13 mouse cellular contexts compared by ENCODE assay signal in the genomic region with DNA sequence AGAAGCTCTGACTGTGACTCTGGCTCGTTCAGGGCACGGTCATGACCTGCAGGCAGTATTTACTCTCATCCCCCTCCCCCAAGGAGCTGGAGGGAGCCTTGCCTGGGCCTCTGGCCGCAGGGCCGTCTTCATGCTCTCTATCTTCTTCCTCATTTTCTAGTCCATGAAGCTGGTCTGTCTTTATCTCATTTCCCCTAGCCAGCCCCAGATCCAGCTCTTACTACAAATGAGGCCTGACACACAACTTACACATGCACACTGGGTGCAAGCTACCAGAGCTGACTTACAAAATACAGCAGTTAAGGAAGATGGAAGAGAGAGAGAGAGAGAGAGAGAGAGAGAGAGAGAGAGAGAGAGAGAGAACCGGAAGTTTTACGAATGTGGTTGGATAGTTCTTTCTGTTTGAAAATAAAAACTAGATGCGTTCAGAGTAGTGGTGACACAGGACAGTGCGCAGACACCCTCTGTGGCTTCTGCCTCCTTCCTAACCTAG. TPM values are rescaled to one million over a fixed set of nuclear protein-coding genes. Genes with fewer than 3 reads are reported as not detected.
DNase-seq lines count a peak whose midpoint lies in the region; ATAC-seq and TF ChIP-seq lines count a peak whose summit lies in the region.
"Had no signal": no experiment of that assay in that cellular context is flagged by ENCODE, and none has a peak within 500 bp of the region (broad histone marks: within the 10 kb centered on the region; RNA-seq: fewer than 3 reads in every experiment).

No protein-coding gene starts in this region.

- WGBS in forebrain, embryonic 10.5 days: 70% methylated on average over 8 of the region's 8 CpGs
- 73% methylated on average over 8 of the region's 8 CpGs for WGBS in forebrain, embryonic 14.5 days

- no peak overlapping the region for H3K9ac ChIP-seq in forebrain, embryonic 14.5 days (ENCODE audit: low read length)
- H3K9ac ChIP-seq in MEL (ENCODE audit: control insufficient read depth, low read depth, low read length, poor library complexity, severe bottlenecking): peak overlapping the region; percentile 86
- H3K9ac ChIP-seq: embryonic facial prominence, embryonic 12.5 days; heart, embryonic 13.5 days; limb, embryonic 12.5 days had no signal

- H3K79me2 ChIP-seq in MEL (ENCODE audit: control insufficient read depth, insufficient read depth, low read length, poor library complexity): no peaks in the 10 kb centered on the region; the same call in 1 of the 2 replicates

- H3K9me3 ChIP-seq in forebrain, embryonic 10.5 days: no peaks in the 10 kb centered on the region
- H3K9me3 ChIP-seq in forebrain, embryonic 14.5 days (replicated peaks; ENCODE audit: control insufficient read depth, low read length): no peaks in the 10 kb centered on the region
- H3K9me3 ChIP-seq in MEL (replicated peaks; ENCODE audit: insufficient read depth, low read length): no peaks in the 10 kb centered on the region
- H3K9me3 ChIP-seq: embryonic facial prominence, embryonic 12.5 days; heart, embryonic 13.5 days; limb, embryonic 12.5 days had no signal

- ATAC-seq in forebrain, embryonic 14.5 days: no peak
- ATAC-seq in hematopoietic stem cell, adult 5-6 weeks (replicated peaks in 1 of 2; ENCODE audit: insufficient read depth in 1 of 2, low FRiP score in 2 of 2, low TSS enrichment in 1 of 2, low read depth in 1 of 2, poor library complexity in 2 of 2, severe bottlenecking in 2 of 2): peak; percentile 46 to 61
- ATAC-seq in megakaryocyte, adult 5-6 weeks (ENCODE audit: poor library complexity, severe bottlenecking): peak; percentile 75

- peak; percentile 85 to 89 for TF ChIP-seq EP300 in MEL (IDR thresholded peaks at IDR 0.05; ENCODE audit: low read depth in 1 of 2, low read length in 2 of 2)

- no peak overlapping the region for H3K4me2 ChIP-seq in forebrain, embryonic 14.5 days (ENCODE audit: low read length)
- H3K4me2 ChIP-seq: embryonic facial prominence, embryonic 12.5 days; heart, embryonic 13.5 days; limb, embryonic 12.5 days had no signal

- H3K4me1 ChIP-seq in forebrain, embryonic 10.5 days: peaks cover 42% of the 10 kb centered on the region
- H3K4me1 ChIP-seq in forebrain, embryonic 14.5 days (ENCODE audit: control insufficient read depth, insufficient read depth, low read length): peaks cover 7% of the 10 kb centered on the region; the same call in 1 of the 2 replicates
- peaks cover 10 to 46% of the 10 kb centered on the region in 2 experiments for H3K4me1 ChIP-seq in MEL (ENCODE audit: control insufficient read depth in 1 of 2, insufficient read depth in 2 of 2, low read length in 2 of 2)

- no peaks in the 10 kb centered on the region for H3K27me3 ChIP-seq in forebrain, embryonic 10.5 days (ENCODE audit: poor library complexity, severe bottlenecking)
- no peaks in the 10 kb centered on the region for H3K27me3 ChIP-seq in forebrain, embryonic 14.5 days (replicated peaks; ENCODE audit: control insufficient read depth, insufficient read depth, low read length)
- no peaks in the 10 kb centered on the region for H3K27me3 ChIP-seq in MEL (ENCODE audit: control insufficient read depth in 1 of 2, insufficient read depth in 2 of 2, low read length in 2 of 2)
- H3K27me3 ChIP-seq: embryonic facial prominence, embryonic 12.5 days; heart, embryonic 13.5 days; limb, embryonic 12.5 days had no signal

- DNase-seq in forebrain, embryonic 10.5 days (ENCODE audit: extremely low spot score, low spot score): no peak
- no peak for DNase-seq in forebrain, embryonic 14.5 days (ENCODE audit: low spot score)
- DNase-seq in MEL (ENCODE audit: low read depth, low spot score): peak; percentile 92
- no peak for DNase-seq in right cerebral cortex, postnatal 14 days
- DNase-seq in cerebellum, adult 9-11 months: no peak
- DNase-seq in heart, adult 9 months (ENCODE audit: low spot score in 2 of 2): no peak
- DNase-seq: thymus, postnatal 4 days had no signal

- no peaks in the 10 kb centered on the region for H3K36me3 ChIP-seq in forebrain, embryonic 10.5 days (replicated peaks)
- H3K36me3 ChIP-seq in forebrain, embryonic 14.5 days (ENCODE audit: control insufficient read depth, insufficient read depth, low read length): no peaks in the 10 kb centered on the region
- H3K36me3 ChIP-seq in MEL (ENCODE audit: control insufficient read depth in 1 of 2, insufficient read depth in 2 of 2, low read length in 2 of 2): peaks cover 0 to 29% of the 10 kb centered on the region in 2 experiments; a peak in 2 of 4 replicates
- H3K36me3 ChIP-seq: embryonic facial prominence, embryonic 12.5 days; heart, embryonic 13.5 days; limb, embryonic 12.5 days had no signal

- H3K4me3 ChIP-seq in forebrain, embryonic 10.5 days: no peak overlapping the region
- H3K4me3 ChIP-seq in forebrain, embryonic 14.5 days (ENCODE audit: low read depth, low read length): no peak overlapping the region
- peak overlapping the region; percentile 14 to 38 for H3K4me3 ChIP-seq in MEL (ENCODE audit: control insufficient read depth in 1 of 2, insufficient read depth in 1 of 2, low read depth in 2 of 2, low read length in 2 of 2)
- H3K4me3 ChIP-seq: embryonic facial prominence, embryonic 12.5 days; heart, embryonic 13.5 days; limb, embryonic 12.5 days had no signal

- TF ChIP-seq RAD21 in MEL (IDR thresholded peaks at IDR 0.05; ENCODE audit: low read depth, low read length): no peak

- peak overlapping the region; percentile 46 for H3K27ac ChIP-seq in forebrain, embryonic 10.5 days
- no peak overlapping the region for H3K27ac ChIP-seq in forebrain, embryonic 14.5 days (ENCODE audit: low read depth, low read length)
- peak overlapping the region; percentile 100 for H3K27ac ChIP-seq in MEL (ENCODE audit: control insufficient read depth, low read depth, low read length)
- H3K27ac ChIP-seq: embryonic facial prominence, embryonic 12.5 days; heart, embryonic 13.5 days; limb, embryonic 12.5 days had no signal

- TF ChIP-seq POLR2A in MEL (IDR thresholded peaks at IDR 0.05; ENCODE audit: control insufficient read depth in 1 of 2, insufficient read depth in 1 of 2, low read depth in 1 of 2, low read length in 2 of 2, poor library complexity in 1 of 2): peak; percentile 40 to 55; a peak in 2 of 4 replicates

- no peak for TF ChIP-seq CTCF in MEL (IDR thresholded peaks at IDR 0.05 in 2 of 3, conservative IDR thresholded peaks at IDR 0.05 in 1 of 3; ENCODE audit: control insufficient read depth in 1 of 3, insufficient read depth in 1 of 3, low read depth in 2 of 3, low read length in 3 of 3, poor library complexity in 1 of 3, severe bottlenecking in 1 of 3)

TF ChIP-seq in MEL, 35 proteins besides CTCF, POLR2A, EP300 and RAD21 (continues in another document):
- TF ChIP-seq E2F4 (IDR thresholded peaks at IDR 0.05; ENCODE audit: borderline replicate concordance, low read depth, low read length) (no peak), ELF1 (IDR thresholded peaks at IDR 0.05; ENCODE audit: low read depth, low read length) (peak; percentile 47; the same call in 1 of the 2 replicates), MAX (IDR thresholded peaks at IDR 0.05; ENCODE audit: low read length) (peak; percentile 51; the same call in 1 of the 2 replicates), MYC (IDR thresholded peaks at IDR 0.05; ENCODE audit: low read depth, low read length) (peak; percentile 82; the same call in 1 of the 2 replicates), HCFC1 (IDR thresholded peaks at IDR 0.05; ENCODE audit: low read depth, low read length) (peak; percentile 64), POLR2AphosphoS5 (IDR thresholded peaks at IDR 0.05; ENCODE audit: borderline replicate concordance, low read depth, low read length) (no peak), NRF1 (IDR thresholded peaks at IDR 0.05; ENCODE audit: insufficient read depth, low read depth, low read length, poor library complexity, severe bottlenecking) (peak; percentile 30; the same call in 1 of the 2 replicates), MYB (IDR thresholded peaks at IDR 0.05; ENCODE audit: low read depth, low read length) (no peak), TCF12 (IDR thresholded peaks at IDR 0.05; ENCODE audit: low read depth, low read length) (peak; percentile 80), MAZ (IDR thresholded peaks at IDR 0.05; ENCODE audit: low read depth, low read length) (peak; percentile 11; the same call in 1 of the 2 replicates), SIN3A (IDR thresholded peaks at IDR 0.05; ENCODE audit: low read length) (peak; percentile 77), USF2 (IDR thresholded peaks at IDR 0.05; ENCODE audit: borderline replicate concordance in 1 of 2, insufficient read depth in 1 of 2, low read depth in 1 of 2, low read length in 2 of 2) (no peak), ZNF384 (IDR thresholded peaks at IDR 0.05; ENCODE audit: low read depth, low read length) (no peak), GABPA (IDR thresholded peaks at IDR 0.05; ENCODE audit: low read depth, low read length) (no peak), NELFE (IDR thresholded peaks at IDR 0.05; ENCODE audit: low read depth, low read length) (peak; percentile 46), UBTF (IDR thresholded peaks at IDR 0.05; ENCODE audit: borderline replicate concordance, insufficient read depth, low read depth, low read length) (0 out of 2 replicates have a peak, but pooled peaks have one; percentile 13), TAL1 (IDR thresholded peaks at IDR 0.05; ENCODE audit: low read length) (peak; percentile 55), SMC3 (IDR thresholded peaks at IDR 0.05; ENCODE audit: low read depth, low read length) (no peak), CHD1 (IDR thresholded peaks at IDR 0.05; ENCODE audit: low read depth, low read length) (no peak), TBP (IDR thresholded peaks at IDR 0.05; ENCODE audit: low read depth, low read length) (peak; percentile 63)

RNA-seq across cellular contexts. Expression of a gene that starts 10.6 kb away (rescaled TPM):
- 16.7 and 17.1 TPM in 2 replicates for polyA plus RNA-seq in forebrain, embryonic 10.5 days (2016; fragmentation: Nextera tagmentation; extraction: Ambion mirVana)
- 27.6 and 31.9 TPM in 2 replicates for polyA plus RNA-seq in forebrain, embryonic 14.5 days (2014; fragmentation: Nextera tagmentation; extraction: Ambion mirVana)
- total RNA-seq in MEL (2012; rRNA removed): 101 and 116 TPM in 2 replicates
- 100 to 1,000 TPM; 234 to 696 TPM for polyA plus RNA-seq in MEL (2012; ENCODE audit: insufficient read depth in 1 of 2, insufficient read length in 2 of 2, low read depth in 1 of 2, low replicate concordance in 2 of 2, missing spikeins in 1 of 2)
- total RNA-seq in hematopoietic stem cell, adult 5-6 weeks (2017): 169 and 212 TPM in 2 replicates
- total RNA-seq in megakaryocyte, adult 5-6 weeks (2015): 1,039 and 1,095 TPM in 2 replicates
- 312 and 362 TPM in 2 replicates for total RNA-seq in megakaryocyte, adult 5-6 weeks (2017)

RNA-seq across cellular contexts. Expression of a gene that starts 41.9 kb away (rescaled TPM):
- polyA plus RNA-seq in forebrain, embryonic 10.5 days (2016; fragmentation: Nextera tagmentation; extraction: Ambion mirVana): not detected in 2 replicates
- 0.09 and 0.10 TPM in 2 replicates for polyA plus RNA-seq in forebrain, embryonic 14.5 days (2014; fragmentation: Nextera tagmentation; extraction: Ambion mirVana)
- not detected in 2 replicates for total RNA-seq in MEL (2012; rRNA removed)
- polyA plus RNA-seq in MEL (2012; ENCODE audit: insufficient read depth in 1 of 2, insufficient read length in 2 of 2, low read depth in 1 of 2, low replicate concordance in 2 of 2, missing spikeins in 1 of 2): not detected
- total RNA-seq in hematopoietic stem cell, adult 5-6 weeks (2017): not detected in 2 replicates
- total RNA-seq in megakaryocyte, adult 5-6 weeks (2015): not detected in 2 replicates
- total RNA-seq in megakaryocyte, adult 5-6 weeks (2017): not detected in 2 replicates
- polyA plus RNA-seq: heart, embryonic 13.5 days; intestine, embryonic 14.5 days had no signal

Comparison
In these comparisons a context has a peak if more than half of its experiments do, and no peak if none do; other contexts are left out.
1. H3K4me3 ChIP-seq: peak in MEL (2 of 2); none in forebrain, embryonic 10.5 days (single experiment) and forebrain, embryonic 14.5 days (single experiment).